Mouse (Mus musculus): ENCODE data around the gene Clint1.

DNA sequence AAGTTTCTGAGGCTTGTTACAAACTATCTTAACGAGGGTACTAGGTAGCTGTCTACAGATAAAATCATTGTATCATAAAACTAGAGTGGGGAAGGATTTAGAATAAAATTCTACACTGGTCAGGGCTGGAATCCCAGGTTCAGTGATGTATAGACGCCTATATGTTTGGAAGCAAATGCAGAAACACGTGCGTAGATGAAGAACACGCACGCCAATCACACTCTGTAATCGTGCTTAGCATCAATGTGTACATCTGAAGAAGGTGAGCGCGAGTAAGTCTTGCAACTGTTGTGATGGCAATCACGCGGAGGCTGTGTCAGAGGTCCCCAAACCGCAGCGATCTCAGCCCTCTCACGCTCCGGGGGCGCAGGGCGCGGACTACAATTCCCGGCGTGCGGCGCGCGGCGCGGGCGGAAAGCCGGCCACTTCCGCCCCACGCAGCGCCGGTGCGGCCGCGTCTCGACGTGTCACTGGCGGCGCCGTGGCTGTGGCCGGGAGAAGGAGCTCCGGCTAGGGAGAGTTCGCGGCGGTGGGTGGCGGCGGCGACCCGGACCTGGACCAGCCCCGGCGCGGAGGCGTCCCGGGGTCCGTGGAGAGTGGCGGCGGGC, at the start of gene Clint1:
- TF ChIP-seq CTCF (IDR thresholded peaks at IDR 0.05; ENCODE audit: borderline replicate concordance, control insufficient read depth, extremely low read depth, insufficient read depth, low read length, poor library complexity) (0 out of 2 replicates have a peak, but pooled peaks have one; percentile 39), POLR2A (IDR thresholded peaks at IDR 0.05; ENCODE audit: control insufficient read depth, extremely low read depth, insufficient read depth, low read length, poor library complexity) (peak; percentile 83)

Measured in thymus, adult 2 months (tissue).